Mouse (Mus musculus): ENCODE data around the gene Astn1. TPM values are rescaled to one million over a fixed set of nuclear protein-coding genes. Genes with fewer than 3 reads are reported as not detected.

Gene Astn1
- total RNA-seq, 2 experiments from 2014 or later: not detected

DNA sequence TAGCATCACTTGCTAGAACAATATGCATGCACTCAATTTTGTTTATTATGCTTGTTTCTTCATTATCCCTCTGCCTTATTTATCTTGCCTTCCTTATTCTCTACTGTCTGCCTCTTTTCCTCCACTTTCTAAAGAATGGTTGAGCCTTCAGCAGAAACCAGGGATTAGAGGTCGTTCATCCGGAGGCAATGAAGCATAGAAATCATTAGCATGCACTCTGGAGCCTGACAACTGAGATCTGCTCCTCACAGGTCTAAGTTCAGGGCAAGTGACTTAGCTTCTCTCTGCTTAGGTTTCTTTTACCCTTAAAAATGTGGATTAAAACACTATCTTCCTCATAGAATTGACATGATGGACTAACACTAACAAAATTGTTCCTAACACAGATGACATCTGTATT is 241.0 kb downstream of the Astn1 start:
- ATAC-seq (replicated peaks; ENCODE audit: low FRiP score, poor library complexity, severe bottlenecking): no peak

DNA sequence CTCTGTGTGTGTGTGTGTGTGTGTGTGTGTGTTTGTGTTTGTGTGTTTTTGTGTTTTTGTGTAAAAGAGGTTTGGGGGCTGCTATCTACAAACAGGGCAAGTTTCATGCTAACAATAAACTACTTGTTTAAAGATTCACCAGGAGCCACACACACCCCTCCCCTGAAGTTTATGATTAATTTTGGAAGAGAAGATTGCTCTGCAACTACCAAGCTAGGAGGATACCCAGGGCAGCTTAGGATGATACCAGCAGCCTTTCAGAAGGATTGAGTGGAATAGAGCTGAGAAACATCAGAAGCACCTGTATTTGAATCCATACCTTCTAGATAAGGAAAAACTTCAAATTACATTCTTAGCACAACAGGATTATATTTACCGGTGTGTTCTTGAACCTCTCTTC is 242.1 kb downstream of the Astn1 start:
- no peak for ATAC-seq (replicated peaks; ENCODE audit: low FRiP score, poor library complexity, severe bottlenecking)

GRCm38 (mm10) chr1:158605597-158605996 is 243.5 kb downstream of the Astn1 start:
- ATAC-seq (replicated peaks; ENCODE audit: low FRiP score, poor library complexity, severe bottlenecking): no peak

DNA sequence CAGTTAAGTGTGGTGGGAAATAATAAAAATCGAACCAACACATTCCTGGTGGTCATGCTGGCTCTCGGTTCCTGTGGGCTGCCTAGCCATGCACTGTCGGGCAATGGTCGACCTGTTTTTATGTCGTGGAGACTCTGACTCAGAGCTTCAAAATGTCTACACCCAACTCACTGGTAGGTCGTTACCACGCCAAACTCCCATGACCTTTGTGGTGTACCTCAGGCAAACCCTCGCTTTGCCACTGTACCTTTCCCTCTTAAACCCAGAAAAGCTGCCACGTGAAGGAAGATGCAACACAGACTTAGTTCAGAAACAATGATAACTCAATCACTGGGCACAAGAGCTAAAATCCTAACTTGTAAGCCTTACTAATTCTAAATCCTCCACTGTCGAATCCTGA is 244.3 kb downstream of the Astn1 start:
- ATAC-seq (replicated peaks; ENCODE audit: low FRiP score, poor library complexity, severe bottlenecking): no peak

GRCm38 (mm10) chr1:158607201-158607600 is 245.1 kb downstream of the Astn1 start:
- ATAC-seq (replicated peaks; ENCODE audit: low FRiP score, poor library complexity, severe bottlenecking): no peak

- no peak for ATAC-seq (replicated peaks; ENCODE audit: low FRiP score, poor library complexity, severe bottlenecking)
These were observed 253.1 kb downstream of the Astn1 start for GRCm38 (mm10) chr1:158615202-158615601.

- ATAC-seq (replicated peaks; ENCODE audit: low FRiP score, poor library complexity, severe bottlenecking): no peak
These were observed 255.9 kb downstream of the Astn1 start for GRCm38 (mm10) chr1:158617943-158618342.

DNA sequence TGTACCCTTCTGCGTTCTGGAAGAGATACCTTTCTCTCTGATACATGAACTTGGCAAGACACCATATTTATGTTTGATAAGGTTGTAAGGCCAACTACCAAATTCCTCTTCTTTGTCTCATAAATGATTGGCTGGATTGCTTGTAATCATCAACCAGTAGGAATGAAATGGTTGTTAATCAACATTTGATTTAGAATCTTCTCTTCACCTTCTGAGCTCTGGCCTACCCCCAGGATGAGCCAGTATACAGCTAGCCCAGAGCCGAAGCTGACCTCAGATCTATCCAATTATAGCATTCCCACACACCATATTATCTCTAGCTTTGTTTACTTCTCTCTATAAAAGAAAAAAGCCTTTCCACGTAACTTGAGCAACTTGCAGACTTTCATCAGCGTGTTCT is 270.9 kb downstream of the Astn1 start:
- no peak for ATAC-seq (replicated peaks; ENCODE audit: low FRiP score, poor library complexity, severe bottlenecking)

DNA sequence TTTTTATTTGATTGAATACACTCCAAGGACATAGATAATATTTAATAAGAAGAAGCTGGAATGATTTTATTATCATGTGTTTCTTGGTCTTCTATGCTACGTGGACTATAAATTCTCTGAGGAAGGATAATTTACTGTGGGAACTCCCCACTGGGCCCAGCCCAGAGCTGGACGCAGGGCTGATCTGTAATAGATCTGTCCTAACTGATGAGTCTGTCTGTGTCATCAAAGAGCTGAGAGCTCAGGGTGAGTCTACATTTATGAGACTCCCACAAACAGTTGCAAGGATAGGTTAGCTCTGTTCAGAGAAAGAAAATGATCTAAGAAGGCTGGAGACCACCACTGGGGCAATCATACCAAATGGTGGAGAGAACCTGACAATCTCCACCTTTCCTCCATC is 271.4 kb downstream of the Astn1 start:
- no peak for ATAC-seq (replicated peaks; ENCODE audit: low FRiP score, poor library complexity, severe bottlenecking)

DNA sequence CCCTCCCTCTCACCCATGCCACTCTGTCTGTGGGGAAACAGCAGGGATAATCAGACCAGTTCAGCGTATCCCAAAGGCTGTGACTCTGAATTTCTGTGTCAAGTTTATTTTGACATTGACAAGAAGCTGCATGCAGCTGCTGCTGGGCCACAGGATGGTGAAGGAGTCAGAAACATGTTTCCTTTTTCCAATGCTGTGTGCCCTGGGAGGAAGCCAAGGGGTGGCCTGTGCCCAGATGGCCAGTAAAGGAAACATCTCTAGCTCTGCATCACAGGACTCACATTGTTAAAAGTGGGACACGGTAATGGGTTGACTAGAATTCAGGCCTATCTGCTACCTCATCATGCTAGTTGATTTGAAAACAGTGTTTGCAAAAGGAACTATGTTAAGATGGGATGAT is 279.2 kb downstream of the Astn1 start:
- no peak for ATAC-seq (replicated peaks; ENCODE audit: low FRiP score, poor library complexity, severe bottlenecking)

DNA sequence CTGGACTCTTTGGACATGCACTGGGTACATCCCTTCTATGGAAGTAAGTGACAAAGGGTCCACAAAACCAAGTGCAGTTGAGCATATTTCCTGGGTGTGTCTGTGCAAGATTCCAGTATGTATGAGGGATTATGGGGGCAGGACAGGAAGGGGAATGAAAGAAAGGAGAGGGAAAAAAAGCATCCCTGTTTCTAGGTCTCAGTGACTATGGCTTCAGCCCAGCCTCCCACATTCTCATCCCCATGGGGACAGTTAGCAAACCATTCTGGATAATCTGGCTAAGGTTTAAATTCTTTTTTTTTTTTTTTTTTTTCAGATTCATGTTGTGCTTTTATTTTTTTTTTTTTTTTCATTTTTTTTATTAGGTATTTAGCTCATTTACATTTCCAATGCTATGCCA is 280.2 kb downstream of the Astn1 start:
- no peak for ATAC-seq (replicated peaks; ENCODE audit: low FRiP score, poor library complexity, severe bottlenecking)

DNA sequence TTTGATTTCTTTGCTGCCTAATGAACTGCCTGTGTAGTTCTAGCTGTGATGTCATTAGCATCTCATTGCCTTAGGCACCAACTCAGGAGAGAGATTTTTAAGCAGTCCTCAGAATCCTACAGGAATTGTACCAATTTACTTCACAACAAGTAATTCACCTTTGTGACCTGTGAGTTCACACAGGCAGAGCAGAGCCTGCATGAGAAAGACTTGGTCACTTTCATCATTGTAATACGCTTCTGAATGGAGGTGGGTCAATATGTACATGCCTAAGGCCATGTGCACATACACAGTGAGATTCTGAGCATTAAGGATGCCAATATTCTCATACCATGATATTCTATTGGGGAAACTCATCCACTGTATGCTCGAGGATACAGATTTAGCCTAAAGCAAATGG is 290.7 kb downstream of the Astn1 start:
- no peak for ATAC-seq (replicated peaks; ENCODE audit: low FRiP score, poor library complexity, severe bottlenecking)

GRCm38 (mm10) chr1:158653808-158654520 is 291.9 kb downstream of the Astn1 start:
- ATAC-seq (replicated peaks; ENCODE audit: low FRiP score, poor library complexity, severe bottlenecking): no peak

GRCm38 (mm10) chr1:158654571-158655205 is 292.6 kb downstream of the Astn1 start:
- no peak for ATAC-seq (replicated peaks; ENCODE audit: low FRiP score, poor library complexity, severe bottlenecking)

- ATAC-seq (replicated peaks; ENCODE audit: low FRiP score, poor library complexity, severe bottlenecking): no peak
These were observed 294.9 kb downstream of the Astn1 start for GRCm38 (mm10) chr1:158656986-158657385.

- no peak for ATAC-seq (replicated peaks; ENCODE audit: low FRiP score, poor library complexity, severe bottlenecking)
These were observed 303.9 kb downstream of the Astn1 start for GRCm38 (mm10) chr1:158666001-158666400.

DNA sequence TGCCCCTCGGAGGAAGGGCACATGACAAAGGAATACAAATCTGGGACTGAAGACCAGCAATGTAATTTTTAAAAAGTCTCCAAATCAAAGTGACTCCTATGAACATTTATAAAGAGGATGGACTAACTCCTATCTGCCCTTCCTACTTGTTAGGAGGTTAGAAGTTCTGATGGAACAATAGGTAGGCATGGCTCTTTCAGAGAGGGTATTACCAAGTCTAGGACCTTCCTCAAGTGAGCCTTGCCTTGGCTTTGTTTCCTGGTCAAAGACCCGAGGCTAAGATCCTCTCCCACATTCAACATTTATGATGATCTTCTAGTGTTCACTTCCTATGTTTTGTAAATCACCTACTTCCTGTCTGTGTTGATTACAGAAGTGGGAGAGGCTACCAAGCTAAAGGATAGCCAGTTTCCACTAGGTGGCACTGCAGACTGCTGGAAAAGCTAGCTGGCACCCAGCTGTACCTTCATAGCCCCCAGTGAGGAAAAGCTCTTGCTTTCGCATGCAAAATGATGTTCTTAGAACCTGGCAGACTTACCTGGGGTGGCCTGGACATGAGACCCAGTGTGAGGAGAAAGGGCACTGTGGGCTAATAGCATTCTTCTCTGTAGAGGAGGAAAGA is 308.0 kb downstream of the Astn1 start:
- ATAC-seq (replicated peaks; ENCODE audit: low FRiP score, poor library complexity, severe bottlenecking): no peak

- no peak for ATAC-seq (replicated peaks; ENCODE audit: low FRiP score, poor library complexity, severe bottlenecking)
These were observed 325.7 kb downstream of the Astn1 start for GRCm38 (mm10) chr1:158687726-158688125.

DNA sequence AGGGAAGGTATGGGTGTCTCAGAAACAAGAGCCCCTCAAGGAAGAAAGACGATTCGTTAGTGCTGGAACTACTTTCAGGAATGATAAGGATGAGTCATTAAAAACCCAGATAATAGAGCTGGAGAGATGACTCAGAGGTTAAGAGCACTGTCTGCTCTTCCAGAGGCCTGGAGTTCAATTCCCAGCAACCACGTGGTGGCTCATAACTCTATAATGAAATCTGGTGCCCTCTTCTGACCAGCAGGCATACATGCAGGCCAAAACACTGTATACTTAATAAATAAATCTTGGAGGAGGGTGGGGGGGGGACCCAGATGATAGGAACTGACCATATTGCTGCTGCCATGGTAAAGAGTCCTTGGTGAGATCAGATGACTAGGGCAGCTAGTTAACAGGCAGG is 335.4 kb downstream of the Astn1 start:
- no peak for ATAC-seq (replicated peaks; ENCODE audit: low FRiP score, poor library complexity, severe bottlenecking)

DNA sequence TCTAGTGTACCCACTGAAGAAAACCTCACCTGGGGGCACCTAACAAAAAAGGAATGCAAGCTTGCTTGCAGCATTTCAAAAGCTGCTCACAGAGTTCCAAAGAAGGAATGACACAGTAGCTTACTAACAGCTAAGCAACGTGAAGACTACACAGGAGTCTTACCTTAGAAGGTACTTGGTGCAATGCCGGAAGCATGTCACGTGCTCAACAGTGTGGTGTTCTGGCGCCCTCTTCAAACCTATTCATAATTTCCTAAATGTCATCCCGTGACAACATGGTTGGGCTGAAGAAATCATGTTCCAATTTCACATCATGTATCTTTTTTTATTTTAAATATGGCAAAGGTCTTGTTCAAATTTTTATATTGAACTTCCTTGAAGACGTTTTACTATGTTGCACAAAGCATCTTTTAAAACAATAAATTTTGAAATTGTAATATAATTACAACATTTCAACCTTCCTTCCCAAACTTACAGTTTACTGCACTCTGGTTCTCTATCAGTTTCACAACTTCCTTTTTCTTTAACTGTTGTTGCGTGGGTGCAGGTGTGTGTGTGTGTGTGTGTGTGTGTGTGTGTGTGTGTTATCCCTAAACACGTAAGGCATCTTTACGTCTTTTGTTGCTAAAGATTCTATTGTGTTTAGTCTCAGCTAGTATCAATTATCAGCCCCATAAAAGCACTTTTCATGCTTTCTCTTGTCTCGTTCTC is 335.9 kb downstream of the Astn1 start:
- ATAC-seq (replicated peaks; ENCODE audit: low FRiP score, poor library complexity, severe bottlenecking): no peak

DNA sequence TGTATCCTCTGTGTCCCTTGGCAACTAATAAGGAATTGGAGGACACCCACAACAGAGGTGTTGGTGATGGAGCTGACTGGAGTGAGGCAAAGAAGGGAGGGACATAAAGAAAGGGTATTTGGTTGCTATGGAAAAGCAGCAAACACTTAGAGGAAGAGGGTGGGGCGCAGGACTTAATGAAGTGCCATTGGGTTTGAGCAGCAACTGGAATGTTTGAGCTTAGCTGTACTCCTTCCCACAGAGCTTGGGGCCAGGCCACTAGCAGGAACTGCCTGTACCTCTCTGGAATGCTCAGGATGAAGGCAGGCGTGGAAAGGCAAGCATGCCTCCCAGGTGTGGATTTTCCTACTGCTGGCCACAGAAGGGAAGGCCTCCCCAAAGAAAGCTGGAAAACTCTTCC is 337.2 kb downstream of the Astn1 start:
- ATAC-seq (replicated peaks; ENCODE audit: low FRiP score, poor library complexity, severe bottlenecking): no peak

Data from erythroblast, adult 5-6 weeks (primary cell).